Mouse (Mus musculus): ENCODE data around the gene Chrnb1. TPM values are rescaled to one million over a fixed set of nuclear protein-coding genes. Genes with fewer than 3 reads are reported as not detected.
A peak's percentile ranks its signal among the peaks of the same experiment; 100 is the strongest.

Gene Chrnb1
- polyA plus RNA-seq, 1 experiment from 2014 or later = 3.6 TPM

DNA sequence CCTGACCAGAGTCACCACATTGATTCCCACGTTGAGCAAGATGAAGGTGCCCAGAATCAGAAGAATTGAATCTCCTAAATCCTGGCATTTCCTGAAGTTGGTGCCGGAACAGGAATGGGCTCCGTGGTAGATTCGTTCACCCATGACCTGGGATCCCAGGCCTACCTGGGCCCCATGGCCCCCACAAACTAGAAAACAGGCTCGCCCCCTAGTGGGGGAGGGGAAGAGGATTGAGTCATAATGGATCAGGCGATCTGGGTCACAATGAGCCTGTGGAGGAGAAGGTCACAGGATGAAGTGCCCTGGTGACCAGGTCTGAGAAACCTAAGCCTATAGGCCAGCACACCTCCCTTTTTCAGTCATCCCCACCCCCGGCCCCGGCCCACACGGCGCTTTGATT, 19.4 kb upstream of the Chrnb1 start, which contains the start of gene Gm39566:
Gene Gm39566, minus strand, starts transcription at position 144 of the 400 bp plus-strand sequence.
- WGBS = 61% methylated on average over 10 of the region's 10 CpGs
- no peak within 1 kb of the TSS for H3K4me3 ChIP-seq (ENCODE audit: low read depth, low read length)
- no peaks in the 10 kb centered on the region for H3K4me1 ChIP-seq (ENCODE audit: control insufficient read depth, insufficient read depth, low read length)

DNA sequence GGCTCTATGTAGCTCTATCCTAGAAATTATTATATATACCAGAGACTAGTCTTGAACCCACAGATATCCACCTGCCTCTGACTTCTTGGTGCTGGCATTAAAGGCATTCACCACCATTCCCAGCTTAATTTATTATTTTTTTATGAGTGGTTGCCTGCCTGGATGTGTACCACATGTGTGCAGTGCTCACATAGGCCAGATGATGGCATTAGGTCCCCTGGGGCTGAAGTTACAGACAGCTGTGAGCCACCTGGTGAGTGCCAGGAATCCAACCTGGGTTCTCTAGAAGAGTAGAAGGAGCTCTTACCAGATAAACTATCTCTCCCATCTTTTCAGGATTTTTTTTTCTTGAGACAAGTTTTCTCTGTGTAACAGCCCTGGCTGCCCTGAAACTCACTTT, 14.5 kb upstream of the Chrnb1 start:
- no peaks in the 10 kb centered on the region for H3K36me3 ChIP-seq (replicated peaks; ENCODE audit: control insufficient read depth, insufficient read depth, low read depth, low read length)
- no peak for ATAC-seq (replicated peaks; ENCODE audit: insufficient number of reproducible peaks, low FRiP score, low TSS enrichment, low read depth)
- no peak overlapping the region for H3K4me2 ChIP-seq (ENCODE audit: low read depth, low read length)
- H3K27me3 ChIP-seq (ENCODE audit: control insufficient read depth, insufficient read depth, low read length) = 0 out of 2 replicates have a peak, but pooled peaks cover 3% of the 10 kb centered on the region
- H3K4me3 ChIP-seq (ENCODE audit: low read depth, low read length) = no peak overlapping the region
- no peaks in the 10 kb centered on the region for H3K4me1 ChIP-seq (ENCODE audit: control insufficient read depth, insufficient read depth, low read length)
- no peaks in the 10 kb centered on the region; the same call in 1 of the 2 replicates for H3K9me3 ChIP-seq (replicated peaks; ENCODE audit: control insufficient read depth, low read length)
- DNase-seq (ENCODE audit: low spot score) = no peak
- H3K9ac ChIP-seq (replicated peaks; ENCODE audit: low read length) = no peak overlapping the region
- no peak overlapping the region for H3K27ac ChIP-seq (replicated peaks; ENCODE audit: low read depth, low read length)

More for the DNA sequence above, 19.4 kb upstream of the Chrnb1 start, which contains the start of gene Gm39566:
- no peak within 1 kb of the TSS for H3K4me2 ChIP-seq (ENCODE audit: low read depth, low read length)
- DNase-seq (ENCODE audit: low spot score) = no peak
- no peak within 1 kb of the TSS for H3K27ac ChIP-seq (replicated peaks; ENCODE audit: low read depth, low read length)
- H3K27me3 ChIP-seq (ENCODE audit: control insufficient read depth, insufficient read depth, low read length) = no peaks in the 10 kb centered on the region
- no peak for ATAC-seq (replicated peaks; ENCODE audit: insufficient number of reproducible peaks, low FRiP score, low TSS enrichment, low read depth)
- no peak within 1 kb of the TSS for H3K9ac ChIP-seq (replicated peaks; ENCODE audit: low read length)
- H3K9me3 ChIP-seq (replicated peaks; ENCODE audit: control insufficient read depth, low read length) = peaks cover 3% of the 10 kb centered on the region; the same call in 1 of the 2 replicates
- no peaks in the 10 kb centered on the region for H3K36me3 ChIP-seq (replicated peaks; ENCODE audit: control insufficient read depth, insufficient read depth, low read depth, low read length)

DNA sequence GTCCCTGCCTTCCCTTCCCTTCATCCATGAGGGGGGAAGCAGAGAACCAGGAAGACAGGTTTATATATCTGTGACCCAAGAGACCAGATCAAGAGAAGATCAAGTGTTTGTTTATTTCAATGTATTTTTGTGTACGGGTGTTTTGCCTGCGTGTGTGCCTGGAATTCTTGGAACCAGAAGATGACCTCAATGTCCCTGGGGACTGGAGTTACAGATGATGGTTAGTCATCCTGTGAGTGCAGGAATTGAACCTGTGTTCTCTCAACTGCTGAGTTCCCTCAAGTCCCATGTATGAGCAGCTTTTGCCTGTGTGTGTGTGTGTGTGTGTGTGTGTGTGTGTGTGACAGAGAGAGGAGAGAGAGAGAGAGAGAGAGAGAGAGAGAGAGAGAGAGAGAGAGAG, 11.9 kb upstream of the Chrnb1 start:
- ATAC-seq (replicated peaks; ENCODE audit: insufficient number of reproducible peaks, low FRiP score, low TSS enrichment, low read depth) (no peak), DNase-seq (ENCODE audit: low spot score) (no peak)
- Histone ChIP-seq H3K36me3 (replicated peaks; ENCODE audit: control insufficient read depth, insufficient read depth, low read depth, low read length) (no peaks in the 10 kb centered on the region), H3K4me1 (ENCODE audit: control insufficient read depth, insufficient read depth, low read length) (peaks cover 10% of the 10 kb centered on the region), H3K27me3 (ENCODE audit: control insufficient read depth, insufficient read depth, low read length) (peaks cover 24% of the 10 kb centered on the region), H3K4me3 (ENCODE audit: low read depth, low read length) (no peak overlapping the region), H3K9ac (replicated peaks; ENCODE audit: low read length) (no peak overlapping the region), H3K27ac (replicated peaks; ENCODE audit: low read depth, low read length) (no peak overlapping the region), H3K9me3 (replicated peaks; ENCODE audit: control insufficient read depth, low read length) (no peaks in the 10 kb centered on the region; the same call in 1 of the 2 replicates), H3K4me2 (ENCODE audit: low read depth, low read length) (no peak overlapping the region)
- 76% methylated on average over 2 of the region's 2 CpGs for WGBS

DNA sequence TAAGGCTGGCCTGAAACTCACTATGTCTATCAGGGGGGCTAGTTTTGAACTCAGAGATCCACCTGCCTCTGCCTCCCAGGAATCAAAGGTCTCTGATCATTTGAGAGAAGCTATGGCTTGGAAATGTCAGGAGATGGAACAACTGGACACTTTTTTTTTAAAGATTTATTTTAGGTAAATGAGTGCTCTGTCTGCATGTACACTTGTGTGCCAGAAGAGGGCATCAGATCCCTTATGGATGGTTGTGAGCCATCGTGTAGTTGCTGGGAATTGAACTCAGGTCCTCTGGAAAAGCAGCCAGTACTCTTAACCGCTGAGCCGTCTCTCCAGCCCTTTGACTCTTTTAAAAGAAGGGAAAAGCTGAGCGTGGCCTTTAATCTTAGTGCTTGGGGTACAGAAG, 10.6 kb upstream of the Chrnb1 start:
- Histone ChIP-seq H3K4me1 (ENCODE audit: control insufficient read depth, insufficient read depth, low read length) (peaks cover 15% of the 10 kb centered on the region), H3K9me3 (replicated peaks; ENCODE audit: control insufficient read depth, low read length) (no peaks in the 10 kb centered on the region; the same call in 1 of the 2 replicates), H3K4me2 (ENCODE audit: low read depth, low read length) (no peak overlapping the region), H3K4me3 (ENCODE audit: low read depth, low read length) (no peak overlapping the region), H3K9ac (replicated peaks; ENCODE audit: low read length) (no peak overlapping the region), H3K36me3 (replicated peaks; ENCODE audit: control insufficient read depth, insufficient read depth, low read depth, low read length) (no peaks in the 10 kb centered on the region), H3K27ac (replicated peaks; ENCODE audit: low read depth, low read length) (no peak overlapping the region), H3K27me3 (ENCODE audit: control insufficient read depth, insufficient read depth, low read length) (peaks cover 36% of the 10 kb centered on the region)
- ATAC-seq (replicated peaks; ENCODE audit: insufficient number of reproducible peaks, low FRiP score, low TSS enrichment, low read depth) (no peak), DNase-seq (ENCODE audit: low spot score) (no peak)
- WGBS = 77% methylated on average over 4 of the region's 4 CpGs

DNA sequence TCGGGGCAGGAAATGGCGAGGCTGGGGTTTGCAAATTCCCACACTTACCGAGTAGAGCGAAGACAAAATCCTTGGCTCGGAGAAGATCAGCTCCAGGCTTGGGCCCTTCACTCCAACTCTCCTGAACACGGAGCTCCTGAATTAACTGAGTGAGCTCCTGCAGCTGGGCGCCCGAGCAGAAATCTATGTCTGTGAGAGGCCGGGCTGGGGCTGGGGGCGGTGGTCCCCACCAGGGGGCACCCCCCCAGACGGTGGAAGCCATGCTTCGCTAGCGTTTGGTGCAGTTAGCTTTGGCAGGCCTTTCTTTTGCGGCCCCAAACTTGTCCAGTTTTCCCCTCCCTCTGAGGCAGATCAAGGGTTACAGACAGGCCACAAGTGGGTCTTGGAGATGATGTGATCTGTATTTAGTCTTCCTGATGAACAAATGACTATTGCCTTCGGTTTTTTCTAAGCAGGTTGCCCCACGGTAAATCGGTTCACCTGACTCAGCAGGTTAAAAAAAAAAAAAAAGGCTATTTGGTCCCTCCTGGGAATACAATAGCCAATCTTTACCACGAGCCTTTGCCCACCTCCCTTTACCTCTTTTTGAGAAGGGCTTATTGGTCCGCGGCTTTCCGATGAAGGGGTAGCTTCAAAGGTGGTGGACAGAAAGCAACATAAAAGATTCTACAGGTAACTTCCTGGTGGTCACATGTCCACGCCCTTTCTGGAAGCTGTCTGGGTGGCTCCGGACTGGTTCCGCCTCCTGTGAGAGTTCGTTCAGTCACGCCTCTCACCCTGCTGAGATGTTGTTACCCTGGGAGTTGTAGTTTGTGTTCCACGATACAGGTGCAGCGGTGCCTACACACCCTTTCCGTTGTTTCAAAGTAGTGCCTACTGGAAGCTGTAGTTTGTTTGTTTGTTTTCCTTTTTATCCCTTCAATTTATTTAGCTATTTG, 9.5 kb upstream of the Chrnb1 start, which contains the start of gene Tmem102:
Gene Tmem102, minus strand, starts transcription at position 653 of the 938 bp plus-strand sequence.
- Histone ChIP-seq H3K9ac (replicated peaks; ENCODE audit: low read length) (no peak within 1 kb of the TSS), H3K27ac (replicated peaks; ENCODE audit: low read depth, low read length) (no peak within 1 kb of the TSS), H3K27me3 (ENCODE audit: control insufficient read depth, insufficient read depth, low read length) (peaks cover 38% of the 10 kb centered on the region), H3K4me1 (ENCODE audit: control insufficient read depth, insufficient read depth, low read length) (peaks cover 15% of the 10 kb centered on the region), H3K4me2 (ENCODE audit: low read depth, low read length) (peak within 1 kb of the TSS; percentile 94), H3K9me3 (replicated peaks; ENCODE audit: control insufficient read depth, low read length) (no peaks in the 10 kb centered on the region; the same call in 1 of the 2 replicates), H3K4me3 (ENCODE audit: low read depth, low read length) (no peak within 1 kb of the TSS), H3K36me3 (replicated peaks; ENCODE audit: control insufficient read depth, insufficient read depth, low read depth, low read length) (no peaks in the 10 kb centered on the region)
- WGBS = 5% methylated on average over 29 of the region's 29 CpGs
- DNase-seq (ENCODE audit: low spot score) (no peak), ATAC-seq (replicated peaks; ENCODE audit: insufficient number of reproducible peaks, low FRiP score, low TSS enrichment, low read depth) (no peak)

DNA sequence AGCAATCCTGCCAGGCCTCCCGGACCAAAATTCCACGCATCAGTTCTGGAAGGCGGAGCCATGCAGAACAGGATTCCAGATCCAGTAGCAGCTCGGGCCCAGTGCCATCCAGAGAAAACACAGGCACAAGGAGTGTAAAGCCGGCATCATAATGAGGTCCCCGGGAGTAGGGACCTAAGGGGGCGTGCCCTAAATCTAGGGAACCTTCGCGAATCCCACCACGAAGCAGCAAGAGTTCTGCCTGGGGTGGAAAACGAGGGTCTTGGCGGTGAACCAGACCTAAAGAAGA, 8.9 kb upstream of the Chrnb1 start:
- H3K9me3 ChIP-seq (replicated peaks; ENCODE audit: control insufficient read depth, low read length) = no peaks in the 10 kb centered on the region; the same call in 1 of the 2 replicates
- DNase-seq (ENCODE audit: low spot score) (no peak), ATAC-seq (replicated peaks; ENCODE audit: insufficient number of reproducible peaks, low FRiP score, low TSS enrichment, low read depth) (no peak)
- H3K4me3 ChIP-seq (ENCODE audit: low read depth, low read length) = no peak overlapping the region
- peaks cover 38% of the 10 kb centered on the region for H3K27me3 ChIP-seq (ENCODE audit: control insufficient read depth, insufficient read depth, low read length)
- 6% methylated on average over 12 of the region's 12 CpGs for WGBS
- H3K4me1 ChIP-seq (ENCODE audit: control insufficient read depth, insufficient read depth, low read length) = peaks cover 19% of the 10 kb centered on the region
- H3K4me2 ChIP-seq (ENCODE audit: low read depth, low read length) = peak overlapping the region; percentile 94; the same call in 1 of the 2 replicates
- H3K27ac ChIP-seq (replicated peaks; ENCODE audit: low read depth, low read length) = no peak overlapping the region
- no peak overlapping the region for H3K9ac ChIP-seq (replicated peaks; ENCODE audit: low read length)
- H3K36me3 ChIP-seq (replicated peaks; ENCODE audit: control insufficient read depth, insufficient read depth, low read depth, low read length) = no peaks in the 10 kb centered on the region

DNA sequence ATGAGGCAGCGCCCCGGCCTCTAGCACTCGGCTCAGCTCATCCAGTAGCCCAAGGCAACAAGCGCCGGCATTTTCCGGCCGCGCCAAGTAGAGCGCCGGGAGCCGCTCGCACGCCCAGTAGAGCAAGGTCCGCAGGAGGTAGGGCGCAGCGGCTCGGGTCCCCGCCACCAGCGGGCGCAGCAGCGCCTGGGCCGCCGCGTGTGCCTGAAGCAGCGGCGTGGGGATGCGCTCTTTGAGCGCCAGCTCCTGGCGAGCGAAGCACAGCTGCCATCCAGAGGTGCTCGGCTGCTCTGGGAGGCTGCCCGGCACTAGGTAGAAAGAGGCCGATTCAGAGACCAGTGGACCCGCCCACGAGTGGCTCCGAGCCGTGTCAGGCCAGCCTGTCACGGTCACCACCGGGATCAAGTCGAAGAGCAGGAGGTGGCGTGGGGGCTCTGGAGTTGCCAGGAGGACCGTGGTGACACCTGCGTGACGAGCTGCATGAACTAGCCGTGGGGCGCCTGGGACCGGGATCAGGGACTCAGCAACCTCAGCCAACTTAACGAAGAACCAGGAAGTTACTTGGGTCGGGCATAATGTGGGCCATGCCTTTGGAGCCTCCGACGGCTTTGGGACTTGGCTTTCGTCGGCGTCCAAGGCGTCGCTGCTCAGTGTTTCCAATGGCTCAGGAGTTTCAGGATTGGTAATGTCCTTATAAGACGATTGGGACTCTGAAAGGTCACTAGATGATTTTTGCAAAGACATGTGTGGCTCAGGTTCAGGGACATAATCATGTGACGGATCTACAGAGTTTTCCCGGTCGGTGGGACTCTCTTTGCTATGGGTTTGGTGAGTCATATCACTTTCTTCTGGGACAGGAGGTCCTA, 8.3 kb upstream of the Chrnb1 start:
- H3K36me3 ChIP-seq (replicated peaks; ENCODE audit: control insufficient read depth, insufficient read depth, low read depth, low read length) = no peaks in the 10 kb centered on the region
- ATAC-seq (replicated peaks; ENCODE audit: insufficient number of reproducible peaks, low FRiP score, low TSS enrichment, low read depth) = peak; percentile 19; the same call in 1 of the 2 replicates
- peaks cover 43% of the 10 kb centered on the region for H3K27me3 ChIP-seq (ENCODE audit: control insufficient read depth, insufficient read depth, low read length)
- 1% methylated on average over 60 of the region's 60 CpGs for WGBS
- peak overlapping the region; percentile 34 for H3K4me3 ChIP-seq (ENCODE audit: low read depth, low read length)
- H3K9ac ChIP-seq (replicated peaks; ENCODE audit: low read length) = peak overlapping the region; percentile 22
- peak overlapping the region; percentile 94 for H3K4me2 ChIP-seq (ENCODE audit: low read depth, low read length)
- H3K9me3 ChIP-seq (replicated peaks; ENCODE audit: control insufficient read depth, low read length) = no peaks in the 10 kb centered on the region; the same call in 1 of the 2 replicates
- DNase-seq (ENCODE audit: low spot score) = peak; percentile 83
- H3K4me1 ChIP-seq (ENCODE audit: control insufficient read depth, insufficient read depth, low read length) = peaks cover 22% of the 10 kb centered on the region
- no peak overlapping the region for H3K27ac ChIP-seq (replicated peaks; ENCODE audit: low read depth, low read length)

All from embryonic facial prominence, embryonic 11.5 days (tissue).